Mouse (Mus musculus) spleen, embryonic (tissue): Measurements from ENCODE around the gene Acvr1c.

Experiments used
- CTCF ChIA-PET: fragments of 350-600 bp; sonication (Branson Sonifier 250); formaldehyde crosslinking; loops from one replicate; lab custom pipeline; 2022; lab: Charles Lee

Acvr1c gene

DNA sequence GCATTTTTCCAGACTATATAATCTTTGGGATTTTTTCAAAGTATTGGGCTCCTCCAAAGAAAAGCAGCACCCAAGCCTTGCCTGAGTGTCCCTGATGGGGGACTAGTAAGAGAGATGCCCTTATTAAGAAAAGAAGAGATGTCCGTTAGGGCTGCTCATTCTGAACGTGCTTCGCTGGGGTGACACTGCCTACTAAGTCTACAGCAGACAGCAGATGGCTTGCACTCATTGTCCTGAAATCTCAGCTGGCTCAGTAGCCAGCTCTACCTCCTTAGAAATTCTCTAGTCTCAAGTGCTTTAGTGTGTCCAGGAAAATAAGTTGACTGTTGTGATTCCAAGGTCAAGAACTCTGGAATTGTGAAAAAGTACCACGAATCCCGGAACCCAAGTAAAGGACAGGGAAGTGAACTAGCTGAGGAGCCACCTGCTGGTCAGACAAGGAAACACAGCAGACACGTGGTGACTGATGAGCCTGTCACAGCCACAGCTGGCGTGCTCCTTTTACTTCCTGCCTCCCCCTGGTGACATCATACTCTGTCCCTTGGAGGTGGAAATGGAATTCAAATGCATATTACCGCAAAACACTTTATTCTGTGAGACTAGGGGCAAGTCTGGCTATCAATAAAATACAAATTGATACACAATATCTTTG is 75.3 kb downstream of the Acvr1c start:
- CTCF ChIA-PET, result interaction anchor here (1.0 to 1.3 kb wide), 2 partner anchors 85 to 122 kb away, joined by 3 read pairs; no protein-coding TSS in a partner anchor

GRCm38 (mm10) chr2:58281046-58281445 is 76.6 kb downstream of the Acvr1c start:
- CTCF ChIA-PET, result no interaction called here

DNA sequence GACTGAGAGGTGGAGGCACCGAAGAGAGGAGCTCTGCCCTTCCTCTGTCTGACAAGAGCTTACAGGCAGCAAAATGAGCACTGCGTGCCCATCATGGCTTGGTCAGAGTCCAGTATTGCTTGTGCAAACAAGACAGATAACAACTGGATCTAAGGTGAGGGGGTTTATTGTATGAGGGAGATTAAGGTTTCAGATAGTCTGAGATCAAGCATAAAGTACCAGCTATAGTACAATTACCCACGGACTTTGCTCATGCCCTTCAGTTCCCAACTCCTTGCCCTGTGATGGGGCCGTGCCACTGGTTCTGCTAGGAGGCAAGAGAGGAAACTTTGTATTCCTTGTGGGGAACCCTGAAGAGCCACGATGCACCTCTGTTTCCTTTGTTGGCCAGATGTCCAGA is 78.5 kb downstream of the Acvr1c start:
- CTCF ChIA-PET, result interaction anchor here (0.8 kb wide), 1 partner anchor 14 kb away, joined by 3 read pairs; no protein-coding TSS in a partner anchor

DNA sequence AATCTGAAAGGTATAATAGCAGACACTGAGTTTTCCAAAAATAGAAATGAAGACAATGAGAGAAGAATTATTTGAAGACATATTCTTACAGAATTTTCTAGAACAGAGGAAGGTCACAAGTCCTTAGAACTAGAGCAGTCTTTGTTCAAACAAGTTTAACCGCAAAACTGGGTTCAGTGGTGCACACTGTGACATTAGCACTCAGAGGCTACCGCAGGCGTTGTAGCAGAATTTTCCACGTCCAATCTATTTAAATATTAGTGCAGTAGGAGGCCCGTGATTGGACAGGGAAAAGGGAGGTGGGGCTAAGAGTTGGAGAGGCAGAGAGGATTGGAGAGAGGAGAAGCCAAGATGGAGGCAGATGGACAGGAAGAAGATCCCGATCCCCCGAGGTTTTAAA is 81.2 kb downstream of the Acvr1c start:
- CTCF ChIA-PET, result no interaction called here

DNA sequence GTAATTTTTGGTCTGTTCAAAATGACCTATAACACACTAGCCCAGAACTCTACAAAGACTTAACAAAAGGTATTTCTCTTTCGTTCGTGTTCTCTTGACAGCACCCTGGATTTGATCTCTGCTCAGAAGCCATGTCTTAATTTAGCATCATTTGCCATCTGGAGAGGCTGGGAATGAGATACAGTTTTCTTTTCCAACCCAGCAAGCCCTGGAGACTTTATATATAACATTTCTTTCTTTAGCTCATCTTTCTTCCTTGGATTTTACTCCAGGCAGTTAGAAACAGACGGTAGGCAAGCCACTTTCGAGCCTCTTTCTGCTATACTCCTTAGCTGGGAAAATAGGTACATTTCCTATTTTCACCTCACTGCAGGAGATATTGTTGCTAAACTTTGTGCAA is 117.1 kb downstream of the Acvr1c start:
- CTCF ChIA-PET, result no interaction called here

DNA sequence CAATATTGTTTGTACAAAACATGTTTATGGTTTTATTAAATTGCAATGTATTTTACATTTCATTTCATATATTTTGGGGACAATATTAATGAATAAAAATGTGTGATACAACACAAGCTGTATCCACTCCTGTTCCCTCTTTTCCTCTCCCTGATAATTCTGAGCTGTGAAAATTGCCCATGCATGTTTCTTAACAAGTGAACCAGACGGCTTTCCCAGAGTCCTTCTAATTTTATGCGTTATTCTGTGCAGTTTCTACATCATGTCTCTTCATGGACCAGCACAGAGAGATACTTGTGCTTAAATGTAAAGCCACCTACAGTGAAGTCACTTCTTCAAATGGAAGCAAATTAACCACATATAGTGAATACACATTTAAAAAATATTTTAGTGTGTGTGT is 120.2 kb downstream of the Acvr1c start:
- CTCF ChIA-PET, result no interaction called here
